Mouse (Mus musculus) neutrophil, adult 83 days (primary cell): Measurements from ENCODE around the gene Olfr1364. TPM values are rescaled to one million over a fixed set of nuclear protein-coding genes. Genes with fewer than 3 reads are reported as not detected.

Experiments
- total RNA-seq, 2 experiments: library from RNA; stranded (reverse); gene quantifications; one replicate each; pipeline ENCODE4 v1.2.4; 2023

The Olfr1364 gene
- total RNA-seq, result not detected

GRCm38 (mm10) chr13:21581659-21582058 lies at the start of gene Olfr1364:
Olfr1364 (minus strand) TSS chr13:21581759.

GRCm38 (mm10) chr13:21613922-21614321 lies 32.4 kb upstream of the Olfr1364 start, which contains the start of gene Olfr1362:
Olfr1362 (minus strand) TSS chr13:21614022.

GRCm38 (mm10) chr13:21559793-21560192 lies 21.8 kb downstream of the Olfr1364 start, which contains the start of gene Olfr1535:
Olfr1535 (minus strand) TSS chr13:21559893.

GRCm38 (mm10) chr13:21542708-21543107 lies 38.9 kb downstream of the Olfr1364 start, which contains the start of gene Olfr1366:
Olfr1366 (minus strand) TSS chr13:21542808.

GRCm38 (mm10) chr13:21530781-21531201 lies 50.8 kb downstream of the Olfr1364 start, which contains the start of gene Zkscan8:
Zkscan8 (minus strand) TSS chr13:21531120.

Other genes starting within 250 kb of the Olfr1364 start
- gene Olfr1367, start 234.8 kb downstream of the Olfr1364 start, total RNA-seq, result not detected
- 1 to 10 TPM; 2.3 to 2.9 TPM for gene Zscan12, start 218.9 kb downstream of the Olfr1364 start, total RNA-seq
- gene Zkscan3, start 179.0 kb downstream of the Olfr1364 start, total RNA-seq, result 10 to 100 TPM; 23.5 to 24.5 TPM
- not detected for gene Pgbd1, start 140.7 kb downstream of the Olfr1364 start, total RNA-seq
- gene Zscan26, start 128.0 kb downstream of the Olfr1364 start, total RNA-seq, result 1 to 10 TPM; 8.4 to 9.1 TPM
- gene Nkapl, start 113.2 kb downstream of the Olfr1364 start, total RNA-seq, result not detected
- under 1 TPM in 1 of 2 experiments, not detected in 1; 0.22 TPM for gene Zkscan4, start 102.9 kb downstream of the Olfr1364 start, total RNA-seq
- not detected for gene Gm10065, start 102.3 kb downstream of the Olfr1364 start, total RNA-seq
- gene AK157302, start 86.5 kb downstream of the Olfr1364 start, total RNA-seq, result 1 to 10 TPM; 2.4 to 2.7 TPM
- gene Gm11273, start 80.3 kb downstream of the Olfr1364 start, total RNA-seq, result 10 to 100 TPM; 11.5 to 12.9 TPM
- gene Zkscan8, start 50.6 kb downstream of the Olfr1364 start, total RNA-seq, result 1 to 10 TPM; 2.4 to 3.9 TPM
- not detected for gene Olfr1366, start 39.0 kb downstream of the Olfr1364 start, total RNA-seq
- gene Olfr1535, start 21.9 kb downstream of the Olfr1364 start, total RNA-seq, result not detected
- gene Olfr1362, start 32.3 kb upstream of the Olfr1364 start, total RNA-seq, result not detected
- gene Olfr11, start 60.8 kb upstream of the Olfr1364 start, total RNA-seq, result not detected
- not detected for gene Olfr1361, start 81.6 kb upstream of the Olfr1364 start, total RNA-seq
- gene Olfr1360, start 95.6 kb upstream of the Olfr1364 start, total RNA-seq, result not detected
- gene Olfr1359, start 116.4 kb upstream of the Olfr1364 start, total RNA-seq, result not detected
- gene Hist1h2bl, start 134.4 kb upstream of the Olfr1364 start, total RNA-seq, result 1,000 to 10,000 TPM; 1,112 to 1,155 TPM
- 100 to 1,000 TPM; 381 to 445 TPM for gene Hist1h2ai, start 134.7 kb upstream of the Olfr1364 start, total RNA-seq
- 1,000 to 10,000 TPM; 1,706 to 1,716 TPM for gene Hist1h3h, start 135.9 kb upstream of the Olfr1364 start, total RNA-seq
- gene Hist1h2bm, start 140.3 kb upstream of the Olfr1364 start, total RNA-seq, result 100 to 1,000 TPM; 312 to 338 TPM
- 100 to 1,000 TPM; 189 to 204 TPM for gene Hist1h4j, start 153.3 kb upstream of the Olfr1364 start, total RNA-seq
- 1,000 to 10,000 TPM; 2,442 to 2,952 TPM for gene Hist1h4k, start 168.7 kb upstream of the Olfr1364 start, total RNA-seq
- gene Hist1h2ak, start 172.1 kb upstream of the Olfr1364 start, total RNA-seq, result 100 to 1,000 TPM; 484 to 517 TPM
- 100 to 1,000 TPM; 773 to 822 TPM for gene Hist1h2bn, start 172.4 kb upstream of the Olfr1364 start, total RNA-seq
- 100 to 1,000 TPM; 670 to 767 TPM for gene Hist1h1b, start 198.9 kb upstream of the Olfr1364 start, total RNA-seq
- 1,000 to 10,000 TPM; 1,415 to 1,653 TPM for gene Hist1h3i, start 201.6 kb upstream of the Olfr1364 start, total RNA-seq
- 100 to 1,000 TPM; 208 to 211 TPM for gene Hist1h2an, start 205.5 kb upstream of the Olfr1364 start, total RNA-seq
- gene Hist1h2bp, start 205.7 kb upstream of the Olfr1364 start, total RNA-seq, result 100 to 1,000 TPM; 541 to 563 TPM
- gene Hist1h2bq, start 228.4 kb upstream of the Olfr1364 start, total RNA-seq, result 1,000 to 10,000 TPM; 1,187 to 1,287 TPM
- gene Hist1h2ao, start 228.7 kb upstream of the Olfr1364 start, total RNA-seq, result 1,000 to 10,000 TPM; 2,421 to 2,630 TPM
- 1,000 to 10,000 TPM; 1,420 to 1,801 TPM for gene Hist1h4m, start 230.0 kb upstream of the Olfr1364 start, total RNA-seq